Mouse (Mus musculus): ENCODE results near the gene Fam205c.
"Not testable (repeated sequence)": the region's sequence is repeated elsewhere in the genome, so short reads cannot be mapped to it uniquely, and the experiment has no call there.

The Fam205c gene

DNA sequence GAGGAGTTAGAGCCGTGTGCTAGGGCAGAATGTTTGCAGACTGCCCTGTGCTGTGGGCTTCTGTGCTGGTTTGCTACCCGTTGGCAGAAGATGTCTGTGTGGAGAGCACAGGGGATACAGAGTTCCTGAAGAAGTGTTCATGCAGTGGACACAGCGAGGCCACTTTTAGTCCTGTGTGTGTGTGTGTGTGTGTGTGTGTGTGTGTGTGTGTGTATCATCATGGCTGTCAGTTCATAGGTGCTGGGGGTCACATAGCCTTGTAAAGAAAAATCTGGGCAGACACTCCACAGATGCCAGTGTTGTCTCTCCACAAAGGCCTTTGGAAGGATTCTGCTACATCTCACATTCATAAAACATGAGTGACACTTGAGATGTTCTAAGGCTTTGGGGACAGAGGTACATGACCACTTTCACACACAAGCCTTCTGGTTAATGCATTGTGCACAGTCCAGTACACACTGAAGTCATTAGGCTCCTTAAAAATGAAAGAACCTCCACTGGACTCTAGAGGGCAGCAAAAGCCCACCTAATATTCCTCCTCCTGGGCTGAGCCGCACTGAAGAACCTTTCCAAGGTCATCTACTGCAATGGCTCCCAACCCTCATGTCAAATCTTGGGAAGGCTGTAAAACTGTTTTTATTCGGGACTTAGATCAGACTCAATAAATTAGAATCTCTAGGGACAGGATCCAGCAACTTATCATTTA is 2.7 kb upstream of the Fam205c start:
- peak; percentile 26 for DNase-seq (ENCODE audit: low read depth)

DNA sequence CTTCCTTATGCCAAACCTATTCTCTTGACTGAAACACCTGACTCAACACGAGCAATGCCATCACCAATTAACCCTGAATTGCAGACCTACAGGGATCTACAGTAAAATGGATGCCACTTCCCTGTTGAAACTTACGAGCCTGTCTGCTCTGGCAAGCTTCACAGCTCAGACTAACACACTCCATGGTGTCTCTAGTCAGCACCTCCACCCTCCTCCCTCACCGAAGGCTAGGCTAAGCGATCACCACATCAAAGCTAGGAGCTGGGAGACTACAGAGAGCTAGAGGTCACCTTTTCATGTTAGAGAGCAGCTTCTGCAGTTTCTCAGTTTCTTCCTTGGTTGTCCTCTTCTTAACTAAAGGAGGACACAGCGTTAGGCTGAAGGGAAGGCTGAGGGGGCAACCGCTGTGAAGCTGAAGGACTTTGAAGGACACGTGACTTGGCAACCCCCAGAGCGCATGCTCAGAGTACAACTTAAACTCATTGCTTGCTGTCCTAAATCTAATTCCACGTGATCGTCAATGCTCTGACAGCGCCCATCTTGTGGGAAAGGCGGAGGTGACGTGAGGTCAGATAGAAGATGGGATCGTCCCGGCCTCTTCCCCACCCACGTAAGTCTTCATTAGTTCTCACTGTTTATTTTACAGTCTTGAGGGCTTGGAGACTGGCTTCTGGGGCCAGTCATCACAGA is 1.1 kb downstream of the Fam205c start:
- DNase-seq (ENCODE audit: low read depth): no peak

DNA sequence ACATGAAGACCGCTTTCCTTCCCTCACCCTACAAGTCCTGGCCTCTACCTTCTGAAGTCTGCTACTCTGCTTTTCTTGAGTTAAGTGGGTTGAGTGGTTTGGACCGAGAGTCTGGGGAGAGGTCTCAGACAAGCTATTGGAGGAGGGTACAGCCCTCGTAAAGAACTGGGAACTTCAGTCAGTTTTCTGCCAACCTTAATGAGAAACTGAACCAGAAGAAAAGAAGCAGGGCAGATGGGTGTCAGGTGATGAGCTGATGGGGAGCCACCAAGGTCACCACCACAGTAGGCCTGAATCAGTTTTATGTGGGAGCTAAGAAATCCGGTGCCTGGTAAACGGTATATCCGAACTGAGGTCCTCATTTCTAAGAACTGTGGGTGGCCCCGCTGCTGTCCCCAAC is 1.9 kb downstream of the Fam205c start:
- no peak for DNase-seq (ENCODE audit: low read depth)

DNA sequence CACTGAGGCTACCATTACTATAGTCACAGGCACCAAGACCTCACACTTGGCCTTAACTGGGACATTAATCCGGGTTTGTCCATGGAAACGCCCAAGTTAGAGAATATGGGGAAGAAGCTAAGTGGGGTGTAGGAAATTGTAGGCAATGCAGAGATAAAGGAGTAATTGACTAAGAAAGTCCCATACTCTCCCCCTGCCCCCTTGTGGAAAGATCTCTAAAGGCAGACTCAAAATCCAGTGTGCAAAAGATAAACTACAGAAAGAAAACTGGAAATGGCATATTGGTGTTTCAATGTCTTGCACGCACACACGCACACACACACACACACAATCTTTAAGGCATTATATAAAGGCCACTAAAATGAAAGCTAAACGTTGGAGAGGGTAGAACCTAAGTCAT is 3.3 kb downstream of the Fam205c start:
- no peak for DNase-seq (ENCODE audit: low read depth)

DNA sequence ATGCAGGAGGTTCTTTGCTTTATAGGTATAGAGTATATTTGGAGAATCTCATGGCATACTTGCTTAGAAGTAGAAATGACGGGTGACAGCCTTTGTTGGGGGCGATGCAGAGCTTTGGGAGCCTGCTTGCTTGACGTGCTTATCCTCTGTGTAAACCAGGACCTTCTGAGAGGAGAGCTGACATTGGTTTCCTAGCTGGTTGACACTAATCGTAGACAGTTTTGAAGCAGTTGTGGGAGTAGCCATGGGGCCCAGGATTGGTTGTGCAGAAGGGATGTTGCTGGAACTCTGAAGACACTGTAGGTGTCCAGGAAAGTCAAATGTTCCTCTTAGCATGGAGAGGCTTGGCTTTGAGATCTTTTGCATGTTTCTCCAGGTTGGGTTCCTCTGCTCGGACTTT is 5.8 kb downstream of the Fam205c start:
- no peak for DNase-seq (ENCODE audit: low read depth)

DNA sequence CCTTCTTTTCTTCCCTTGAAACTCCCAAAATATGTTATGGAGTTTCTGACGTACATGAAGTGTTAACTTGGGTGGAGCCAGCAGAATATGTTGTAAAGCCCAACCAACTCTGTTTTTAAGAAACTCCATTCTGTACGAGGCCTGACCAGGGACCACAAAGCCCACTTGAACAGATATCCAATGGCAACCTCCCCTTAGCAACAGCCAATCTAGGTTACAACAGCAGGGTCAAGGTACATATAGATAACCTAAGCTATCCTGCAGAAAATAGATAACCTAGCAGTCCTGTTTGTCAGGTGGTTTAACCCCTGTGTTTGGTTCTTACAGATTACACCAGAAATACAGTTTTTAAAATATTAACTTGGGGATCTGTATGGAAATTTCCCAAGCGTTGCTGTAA is 6.6 kb downstream of the Fam205c start:
- DNase-seq (ENCODE audit: low read depth): no peak

DNA sequence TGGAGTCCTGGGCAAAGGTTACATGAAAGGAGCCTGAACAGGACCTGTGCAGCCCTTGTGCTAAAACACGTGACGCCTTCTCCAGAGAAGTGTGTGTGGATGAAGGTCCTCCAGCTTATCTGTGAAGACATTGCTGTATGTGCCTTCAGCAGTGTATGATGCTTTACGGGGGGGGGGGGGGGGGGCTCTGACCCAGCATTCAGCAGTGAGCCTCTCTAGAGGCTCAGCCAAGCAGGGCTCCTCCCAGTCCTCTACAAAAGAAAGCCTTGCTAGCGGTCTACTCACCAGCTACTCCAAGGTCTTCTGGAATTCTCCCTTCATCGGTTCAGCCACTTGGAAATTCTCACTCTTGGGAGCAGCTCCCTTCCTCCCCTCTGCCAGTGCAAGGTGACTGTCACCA is 10.5 kb downstream of the Fam205c start:
- DNase-seq (ENCODE audit: low read depth): not testable (repeated sequence)

DNA sequence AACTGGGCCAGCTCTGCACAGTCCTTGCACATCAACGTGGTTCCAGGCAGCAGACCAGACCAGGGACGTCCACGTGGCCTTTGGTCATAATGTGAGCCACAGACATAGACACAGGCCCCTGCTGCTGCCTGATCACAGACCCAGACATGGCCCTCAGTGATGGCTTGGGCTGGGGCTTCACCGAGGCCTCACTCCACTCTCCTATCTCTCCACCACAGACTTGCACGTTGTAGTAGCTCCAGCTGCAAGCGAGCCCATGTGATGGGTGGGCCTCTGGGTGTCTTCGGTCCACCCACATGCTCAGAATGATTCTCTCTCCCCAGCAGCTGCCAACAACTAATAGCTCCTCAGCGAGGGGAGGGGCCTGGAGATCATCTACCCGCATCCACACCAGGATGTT is 13.6 kb downstream of the Fam205c start:
- DNase-seq (ENCODE audit: low read depth): not testable (repeated sequence)

DNA sequence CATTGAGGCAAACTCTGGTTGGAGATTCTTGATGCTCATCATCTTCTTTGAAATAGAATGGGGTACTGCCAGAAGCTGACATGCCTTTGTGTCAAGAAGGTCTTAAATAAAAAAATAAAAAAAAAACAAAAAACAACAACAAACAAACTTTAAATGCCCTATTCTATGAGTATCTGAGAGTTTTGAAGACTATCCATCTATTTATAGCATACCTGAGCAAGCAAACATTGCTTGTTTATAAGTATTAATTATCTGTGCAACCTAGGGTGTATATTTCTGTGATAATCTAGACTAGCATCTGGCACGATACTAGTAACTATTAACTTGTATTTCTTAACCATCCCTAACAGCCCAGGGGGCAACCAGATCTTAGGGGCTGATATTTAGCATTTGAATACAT is 17.4 kb downstream of the Fam205c start, which contains the start of gene Gm12394:
TSS of gene Gm12394 (minus strand) at position 101 of the 400 bp plus-strand sequence.
- DNase-seq (ENCODE audit: low read depth): not testable (repeated sequence)

DNA sequence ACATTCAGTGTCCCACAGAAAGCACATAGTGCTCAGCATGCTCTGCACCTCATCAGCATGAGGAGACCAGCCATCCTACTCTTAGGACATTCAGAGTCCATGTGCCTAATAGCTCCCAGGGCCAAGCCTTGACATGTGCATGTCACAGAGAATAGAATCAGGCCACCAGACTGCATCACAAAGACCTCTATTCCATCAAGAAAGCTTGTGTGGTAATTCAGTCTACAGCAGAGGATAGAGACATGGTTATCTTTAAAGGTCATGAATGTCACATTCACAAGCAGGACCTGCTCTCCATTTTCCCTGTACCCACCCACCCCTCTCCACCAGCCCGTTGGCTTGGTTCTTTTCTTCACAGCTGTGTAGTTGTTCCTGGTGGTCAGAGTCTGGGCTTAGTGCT is 20.2 kb downstream of the Fam205c start, which contains the start of gene Fam205a1:
TSS of gene Fam205a1 (minus strand) at position 101 of the 400 bp plus-strand sequence.
- not testable (repeated sequence) for DNase-seq (ENCODE audit: low read depth)

Data from fibroblast of lung, adult 2 months (primary cell).